Mouse (Mus musculus) c-Kit-positive CD71-positive TER-119-negative erythroid progenitor cells, embryonic 14.5 days (primary cell): ENCODE data around the gene Gm47985.
"Not testable (repeated sequence)": the region's sequence is repeated elsewhere in the genome, so short reads cannot be mapped to it uniquely, and the experiment has no call there.

Experiments
- DNase-seq: peaks from one replicate; pipeline ENCODE4 v3.0.0-alpha.2; 2013; ENCODE audit warnings: low read depth

Gm47985 gene

GRCm38 (mm10) chr1:151177030-151177936 is 5.1 kb upstream of the Gm47985 start:
- peak; percentile 77 for DNase-seq

GRCm38 (mm10) chr1:151177937-151178271 is 4.4 kb upstream of the Gm47985 start:
- no peak for DNase-seq

GRCm38 (mm10) chr1:151178505-151179083 is 3.7 kb upstream of the Gm47985 start:
- DNase-seq: no peak

GRCm38 (mm10) chr1:151180167-151180566 is 2.2 kb upstream of the Gm47985 start:
- no peak for DNase-seq

GRCm38 (mm10) chr1:151186186-151186585 is 3.8 kb downstream of the Gm47985 start:
- DNase-seq: not testable (repeated sequence)

GRCm38 (mm10) chr1:151186879-151187424 is 4.6 kb downstream of the Gm47985 start:
- not testable (repeated sequence) for DNase-seq

GRCm38 (mm10) chr1:151188469-151188868 is 6.1 kb downstream of the Gm47985 start:
- DNase-seq: no peak

- not testable (repeated sequence) for DNase-seq
These were observed 9.7 kb downstream of the Gm47985 start, which contains the start of gene Gm8947 for GRCm38 (mm10) chr1:151192075-151192474. Gene Gm8947, plus strand, starts transcription at chr1:151192376.

GRCm38 (mm10) chr1:151192739-151193138 is 10.4 kb downstream of the Gm47985 start:
- DNase-seq: not testable (repeated sequence)

- DNase-seq: not testable (repeated sequence)
These were observed 13.6 kb downstream of the Gm47985 start for GRCm38 (mm10) chr1:151195986-151196385.

- not testable (repeated sequence) for DNase-seq
These were observed 14.4 kb downstream of the Gm47985 start for GRCm38 (mm10) chr1:151196690-151197089.

- peak; percentile 57 for DNase-seq
These were observed 15.8 kb downstream of the Gm47985 start, which contains the start of gene Gm47995 for GRCm38 (mm10) chr1:151198120-151198519. Gene Gm47995, plus strand, starts transcription at chr1:151198448.

GRCm38 (mm10) chr1:151200620-151201019 is 18.3 kb downstream of the Gm47985 start:
- DNase-seq: not testable (repeated sequence)

GRCm38 (mm10) chr1:151202771-151203170 is 20.4 kb downstream of the Gm47985 start:
- DNase-seq: not testable (repeated sequence)

GRCm38 (mm10) chr1:151203818-151204217 is 21.5 kb downstream of the Gm47985 start, which contains the start of gene 3110040M04Rik:
Gene 3110040M04Rik, plus strand, starts transcription at chr1:151204121.
- not testable (repeated sequence) for DNase-seq

GRCm38 (mm10) chr1:151208493-151208892 is 26.2 kb downstream of the Gm47985 start:
- DNase-seq: not testable (repeated sequence)

- DNase-seq: not testable (repeated sequence)
These were observed 26.6 kb downstream of the Gm47985 start for GRCm38 (mm10) chr1:151208944-151209343.

- DNase-seq: not testable (repeated sequence)
These were observed 27.6 kb downstream of the Gm47985 start, which contains the start of gene Gm47996 for GRCm38 (mm10) chr1:151209824-151210355. Gene Gm47996, plus strand, starts transcription at chr1:151210131.

GRCm38 (mm10) chr1:151211666-151212065 is 29.3 kb downstream of the Gm47985 start:
- DNase-seq: peak; percentile 14

GRCm38 (mm10) chr1:151214862-151215261 is 32.5 kb downstream of the Gm47985 start:
- DNase-seq: no peak

GRCm38 (mm10) chr1:151215985-151216384 is 33.6 kb downstream of the Gm47985 start:
- no peak for DNase-seq

- no peak for DNase-seq
These were observed 34.1 kb downstream of the Gm47985 start for GRCm38 (mm10) chr1:151216417-151216816.
